Mouse (Mus musculus): ENCODE measurements around the gene Mrpl40.

DNA sequence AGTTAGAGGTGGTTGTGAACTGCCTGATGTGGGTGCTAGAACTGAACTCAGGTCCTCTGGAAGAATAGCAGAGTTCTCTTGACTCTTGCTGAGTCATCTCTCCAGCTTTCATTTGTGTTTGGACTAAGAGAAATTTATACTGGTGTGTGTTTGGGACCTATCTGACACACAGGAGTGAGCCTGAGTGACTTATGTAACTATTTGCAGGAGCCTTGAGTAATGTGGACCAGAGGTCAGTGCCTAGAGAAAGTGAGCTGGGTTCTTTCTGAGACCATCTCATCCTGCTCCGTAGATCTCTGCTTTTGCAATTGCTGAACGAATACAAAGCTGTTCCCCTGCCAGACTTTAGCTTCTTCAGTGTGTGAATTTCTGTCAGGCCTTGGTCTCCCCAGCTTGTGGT, 45.1 kb upstream of the Mrpl40 start:
- TF ChIP-seq CTCF (IDR thresholded peaks at IDR 0.05; ENCODE audit: low read depth) (no peak), EP300 (IDR thresholded peaks at IDR 0.05; ENCODE audit: low read depth) (no peak)

All from liver, embryonic 14.5 days (tissue).